Mouse (Mus musculus): ENCODE data around the gene Vav2. TPM values are rescaled to one million over a fixed set of nuclear protein-coding genes. Genes with fewer than 3 reads are reported as not detected.
A peak's percentile ranks its signal among the peaks of the same experiment; 100 is the strongest.

Vav2 gene
- polyA plus RNA-seq, 1 experiment, result 18.8 TPM

GRCm38 (mm10) chr2:27410518-27411140 lies 16.2 kb downstream of the Vav2 start:
- no peak for TF ChIP-seq POLR2A (IDR thresholded peaks at IDR 0.05; ENCODE audit: borderline replicate concordance, control insufficient read depth, low read depth, low read length)
- 72% methylated on average over 6 of the region's 6 CpGs for WGBS
- H3K4me3 ChIP-seq (replicated peaks; ENCODE audit: control insufficient read depth, low read depth, low read length), result no peak overlapping the region
- peak overlapping the region; percentile 6; the same call in 1 of the 2 replicates for H3K27ac ChIP-seq (ENCODE audit: control insufficient read depth, insufficient read depth, low read depth, low read length, poor library complexity)
- peaks cover 18% of the 10 kb centered on the region for H3K4me1 ChIP-seq (ENCODE audit: control insufficient read depth, insufficient read depth, low read length)

- Histone ChIP-seq H3K27ac (ENCODE audit: control insufficient read depth, insufficient read depth, low read depth, low read length, poor library complexity) (no peak overlapping the region), H3K4me3 (replicated peaks; ENCODE audit: control insufficient read depth, low read depth, low read length) (no peak overlapping the region), H3K4me1 (ENCODE audit: control insufficient read depth, insufficient read depth, low read length) (peaks cover 12% of the 10 kb centered on the region)
- TF ChIP-seq POLR2A (IDR thresholded peaks at IDR 0.05; ENCODE audit: borderline replicate concordance, control insufficient read depth, low read depth, low read length) (no peak), CTCF (IDR thresholded peaks at IDR 0.05; ENCODE audit: control insufficient read depth, insufficient read depth, low read length) (no peak)
- 70% methylated on average over 3 of the region's 3 CpGs for WGBS
Observed at GRCm38 (mm10) chr2:27408194-27408593, 18.6 kb downstream of the Vav2 start.

DNA sequence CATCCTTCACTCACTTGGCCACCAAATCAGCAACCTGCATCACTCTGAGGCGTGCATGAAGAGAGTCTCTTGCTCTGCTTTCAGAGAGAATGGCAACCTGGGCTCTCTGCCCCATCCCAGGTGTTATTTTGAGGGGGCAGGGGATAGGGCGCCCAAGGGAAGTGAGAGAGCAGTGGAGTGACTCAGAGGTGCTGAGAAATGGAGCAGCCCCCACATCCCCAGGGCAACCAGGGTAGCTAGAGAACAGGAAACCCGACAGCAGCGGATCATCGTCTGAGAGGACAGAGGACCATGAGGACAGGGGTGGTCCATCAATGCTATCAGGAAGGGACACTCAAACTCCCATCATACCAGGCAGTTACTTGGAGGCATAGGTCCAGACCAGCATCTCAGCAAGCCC lies 19.9 kb downstream of the Vav2 start:
- 59% methylated on average over 5 of the region's 5 CpGs for WGBS
- Histone ChIP-seq H3K27ac (ENCODE audit: control insufficient read depth, insufficient read depth, low read depth, low read length, poor library complexity) (0 out of 2 replicates have a peak overlapping the region, but pooled peaks have one; percentile 2), H3K4me3 (replicated peaks; ENCODE audit: control insufficient read depth, low read depth, low read length) (no peak overlapping the region), H3K4me1 (ENCODE audit: control insufficient read depth, insufficient read depth, low read length) (peaks cover 9% of the 10 kb centered on the region)
- no peak for TF ChIP-seq POLR2A (IDR thresholded peaks at IDR 0.05; ENCODE audit: borderline replicate concordance, control insufficient read depth, low read depth, low read length)
- no peak for TF ChIP-seq CTCF (IDR thresholded peaks at IDR 0.05; ENCODE audit: control insufficient read depth, insufficient read depth, low read length)

DNA sequence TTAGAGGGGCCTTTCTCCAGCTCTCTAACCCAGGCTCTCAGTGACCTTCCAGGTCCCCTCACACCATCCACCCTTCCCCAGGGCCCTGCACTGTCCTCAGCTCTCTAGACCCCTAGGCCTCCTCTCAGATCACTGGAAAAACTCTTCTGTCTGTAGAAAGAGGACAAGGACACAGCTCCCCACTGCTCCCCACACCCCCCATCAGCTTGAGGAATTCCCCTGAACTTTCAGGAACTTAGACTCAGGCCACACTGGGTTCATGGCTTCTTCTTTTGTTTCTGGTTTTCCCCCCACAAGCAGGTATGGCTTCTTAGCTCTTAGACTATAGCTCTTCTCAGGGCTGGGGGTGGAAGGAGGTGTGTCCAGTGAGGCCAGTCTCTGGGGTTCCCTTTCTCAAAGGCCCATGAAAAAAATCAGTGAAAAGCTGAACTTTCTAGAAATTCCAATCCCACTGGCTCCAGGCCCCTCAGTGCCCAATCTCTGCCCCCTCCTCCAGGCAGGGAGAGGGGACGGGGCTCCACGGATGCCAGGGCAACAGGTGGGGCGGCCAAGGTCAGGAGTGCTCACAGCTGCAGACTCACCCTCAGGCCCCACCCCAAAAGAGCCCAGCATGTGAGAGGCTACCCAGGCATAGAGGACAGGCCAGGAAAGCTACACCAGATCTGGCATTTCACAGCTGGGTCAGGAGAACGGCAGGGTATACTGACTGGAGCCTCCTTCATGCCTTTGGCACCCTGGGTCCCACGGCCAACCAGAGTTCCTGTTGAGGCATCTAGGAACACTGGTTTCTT lies 21.5 kb downstream of the Vav2 start:
- TF ChIP-seq CTCF (IDR thresholded peaks at IDR 0.05; ENCODE audit: control insufficient read depth, insufficient read depth, low read length) (no peak), POLR2A (IDR thresholded peaks at IDR 0.05; ENCODE audit: borderline replicate concordance, control insufficient read depth, low read depth, low read length) (no peak)
- H3K27ac ChIP-seq (ENCODE audit: control insufficient read depth, insufficient read depth, low read depth, low read length, poor library complexity), result peak overlapping the region; percentile 53; the same call in 1 of the 2 replicates
- 63% methylated on average over 5 of the region's 5 CpGs for WGBS
- H3K4me3 ChIP-seq (replicated peaks; ENCODE audit: control insufficient read depth, low read depth, low read length), result no peak overlapping the region
- peaks cover 9% of the 10 kb centered on the region for H3K4me1 ChIP-seq (ENCODE audit: control insufficient read depth, insufficient read depth, low read length)

- TF ChIP-seq POLR2A (IDR thresholded peaks at IDR 0.05; ENCODE audit: borderline replicate concordance, control insufficient read depth, low read depth, low read length) (no peak), CTCF (IDR thresholded peaks at IDR 0.05; ENCODE audit: control insufficient read depth, insufficient read depth, low read length) (no peak)
- no peak overlapping the region for H3K4me3 ChIP-seq (replicated peaks; ENCODE audit: control insufficient read depth, low read depth, low read length)
- H3K4me1 ChIP-seq (ENCODE audit: control insufficient read depth, insufficient read depth, low read length), result peaks cover 9% of the 10 kb centered on the region
- H3K27ac ChIP-seq (ENCODE audit: control insufficient read depth, insufficient read depth, low read depth, low read length, poor library complexity), result 0 out of 2 replicates have a peak overlapping the region, but pooled peaks have one; percentile 27
- WGBS, result 61% methylated on average over 6 of the region's 6 CpGs
Observed at GRCm38 (mm10) chr2:27404375-27405093, 22.3 kb downstream of the Vav2 start.

- 39% methylated on average over 2 of the region's 2 CpGs for WGBS
- H3K4me1 ChIP-seq (ENCODE audit: control insufficient read depth, insufficient read depth, low read length), result peaks cover 5% of the 10 kb centered on the region
- H3K27ac ChIP-seq (ENCODE audit: control insufficient read depth, insufficient read depth, low read depth, low read length, poor library complexity), result no peak overlapping the region
- H3K4me3 ChIP-seq (replicated peaks; ENCODE audit: control insufficient read depth, low read depth, low read length), result no peak overlapping the region
- TF ChIP-seq CTCF (IDR thresholded peaks at IDR 0.05; ENCODE audit: control insufficient read depth, insufficient read depth, low read length), result no peak
- TF ChIP-seq POLR2A (IDR thresholded peaks at IDR 0.05; ENCODE audit: borderline replicate concordance, control insufficient read depth, low read depth, low read length), result no peak
Observed at GRCm38 (mm10) chr2:27401544-27401943, 25.3 kb downstream of the Vav2 start.

DNA sequence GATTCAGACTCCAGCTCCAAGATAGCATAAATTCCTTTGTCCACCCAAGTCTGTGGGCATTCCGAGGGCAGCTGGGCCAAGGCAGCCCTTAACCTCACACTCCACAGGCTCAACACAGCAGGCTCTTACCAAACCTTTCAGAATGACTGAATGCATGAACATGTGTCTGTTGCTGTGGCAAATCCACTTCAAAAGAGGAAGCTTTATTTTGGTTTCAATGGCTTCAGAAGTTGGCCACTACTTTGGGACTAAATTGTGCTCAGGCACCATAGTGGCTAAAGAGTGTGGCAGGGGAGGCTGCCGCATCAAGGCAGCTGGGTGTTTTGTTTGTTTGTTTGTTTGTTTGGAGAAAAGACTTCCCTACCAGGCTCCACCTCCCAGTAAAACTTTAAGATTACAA lies 26.8 kb downstream of the Vav2 start:
- Histone ChIP-seq H3K4me3 (replicated peaks; ENCODE audit: control insufficient read depth, low read depth, low read length) (no peak overlapping the region), H3K4me1 (ENCODE audit: control insufficient read depth, insufficient read depth, low read length) (peaks cover 5% of the 10 kb centered on the region; the same call in 1 of the 2 replicates), H3K27ac (ENCODE audit: control insufficient read depth, insufficient read depth, low read depth, low read length, poor library complexity) (no peak overlapping the region)
- TF ChIP-seq POLR2A (IDR thresholded peaks at IDR 0.05; ENCODE audit: borderline replicate concordance, control insufficient read depth, low read depth, low read length) (no peak), CTCF (IDR thresholded peaks at IDR 0.05; ENCODE audit: control insufficient read depth, insufficient read depth, low read length) (no peak)
- 87% methylated on average over 2 of the region's 2 CpGs for WGBS

All from bone marrow, adult 2 months (tissue).